Mouse (Mus musculus): ENCODE measurements at regions not wholly inside any gene's neighbourhood (a gene's known extent, or its start where the extent isn't known, plus 50 kb on each side); places are given as distances from the start of the nearest gene placed in this dataset.

GRCm38 (mm10) chr16:50753612-50754389, 162.8 kb upstream of the Ccdc54 start:
- H3K36me3 ChIP-seq (ENCODE audit: control insufficient read depth, insufficient read depth, low read length) = no peaks in the 10 kb centered on the region
- no peak overlapping the region for H3K4me2 ChIP-seq (ENCODE audit: low read depth, low read length)
- H3K4me3 ChIP-seq (ENCODE audit: low read depth, low read length) = no peak overlapping the region
- peaks cover 13% of the 10 kb centered on the region; the same call in 1 of the 2 replicates for H3K4me1 ChIP-seq (ENCODE audit: control insufficient read depth, insufficient read depth, low read length)
- peak overlapping the region; percentile 67 for H3K27ac ChIP-seq (replicated peaks; ENCODE audit: low read depth, low read length)
- 8% methylated on average over 3 of the region's 3 CpGs for WGBS
- H3K9me3 ChIP-seq (ENCODE audit: control insufficient read depth, low read length) = no peaks in the 10 kb centered on the region
- peak; percentile 82 for ATAC-seq (ENCODE audit: low read depth)
- H3K27me3 ChIP-seq (replicated peaks; ENCODE audit: control insufficient read depth, insufficient read depth, low read length) = no peaks in the 10 kb centered on the region
- DNase-seq (ENCODE audit: low spot score) = peak; percentile 89
- no peak overlapping the region for H3K9ac ChIP-seq (ENCODE audit: low read depth, low read length)

- DNase-seq (ENCODE audit: low spot score) (no peak), ATAC-seq (ENCODE audit: low read depth) (no peak)
- Histone ChIP-seq H3K9ac (ENCODE audit: low read depth, low read length) (no peak overlapping the region), H3K27ac (replicated peaks; ENCODE audit: low read depth, low read length) (peak overlapping the region; percentile 59), H3K4me2 (ENCODE audit: low read depth, low read length) (no peak overlapping the region), H3K9me3 (ENCODE audit: control insufficient read depth, low read length) (no peaks in the 10 kb centered on the region), H3K4me1 (ENCODE audit: control insufficient read depth, insufficient read depth, low read length) (peaks cover 13% of the 10 kb centered on the region; the same call in 1 of the 2 replicates), H3K27me3 (replicated peaks; ENCODE audit: control insufficient read depth, insufficient read depth, low read length) (no peaks in the 10 kb centered on the region), H3K4me3 (ENCODE audit: low read depth, low read length) (no peak overlapping the region), H3K36me3 (ENCODE audit: control insufficient read depth, insufficient read depth, low read length) (no peaks in the 10 kb centered on the region)
- 67% methylated on average over 11 of the region's 11 CpGs for WGBS
Observed at GRCm38 (mm10) chr16:50753046-50753445, 162.1 kb upstream of the Ccdc54 start.

- WGBS = 51% methylated on average over 10 of the region's 10 CpGs
- no peaks in the 10 kb centered on the region for H3K27me3 ChIP-seq (replicated peaks; ENCODE audit: control insufficient read depth, insufficient read depth, low read length)
- no peak overlapping the region for H3K9ac ChIP-seq (ENCODE audit: low read depth, low read length)
- ATAC-seq (ENCODE audit: low read depth) (no peak), DNase-seq (ENCODE audit: low spot score) (peak; percentile 69)
- peak overlapping the region; percentile 13; the same call in 1 of the 2 replicates for H3K27ac ChIP-seq (replicated peaks; ENCODE audit: low read depth, low read length)
- no peaks in the 10 kb centered on the region for H3K36me3 ChIP-seq (ENCODE audit: control insufficient read depth, insufficient read depth, low read length)
- H3K9me3 ChIP-seq (ENCODE audit: control insufficient read depth, low read length) = no peaks in the 10 kb centered on the region
- peaks cover 13% of the 10 kb centered on the region; the same call in 1 of the 2 replicates for H3K4me1 ChIP-seq (ENCODE audit: control insufficient read depth, insufficient read depth, low read length)
- H3K4me3 ChIP-seq (ENCODE audit: low read depth, low read length) = no peak overlapping the region
- H3K4me2 ChIP-seq (ENCODE audit: low read depth, low read length) = no peak overlapping the region
Observed at GRCm38 (mm10) chr16:50752277-50752600, 161.3 kb upstream of the Ccdc54 start.

GRCm38 (mm10) chr16:50751495-50752276, 160.7 kb upstream of the Ccdc54 start:
- Histone ChIP-seq H3K27me3 (replicated peaks; ENCODE audit: control insufficient read depth, insufficient read depth, low read length) (no peaks in the 10 kb centered on the region), H3K4me1 (ENCODE audit: control insufficient read depth, insufficient read depth, low read length) (peaks cover 13% of the 10 kb centered on the region; the same call in 1 of the 2 replicates), H3K27ac (replicated peaks; ENCODE audit: low read depth, low read length) (peak overlapping the region; percentile 5; the same call in 1 of the 2 replicates), H3K4me2 (ENCODE audit: low read depth, low read length) (no peak overlapping the region), H3K36me3 (ENCODE audit: control insufficient read depth, insufficient read depth, low read length) (no peaks in the 10 kb centered on the region), H3K4me3 (ENCODE audit: low read depth, low read length) (no peak overlapping the region), H3K9me3 (ENCODE audit: control insufficient read depth, low read length) (no peaks in the 10 kb centered on the region), H3K9ac (ENCODE audit: low read depth, low read length) (no peak overlapping the region)
- DNase-seq (ENCODE audit: low spot score) (peak; percentile 28), ATAC-seq (ENCODE audit: low read depth) (no peak)
- 71% methylated on average over 9 of the region's 9 CpGs for WGBS

GRCm38 (mm10) chr16:50747698-50748097, 156.7 kb upstream of the Ccdc54 start:
- 76% methylated on average over 5 of the region's 5 CpGs for whole genome bisulfite sequencing
- Histone ChIP-seq H3K27me3 (replicated peaks; ENCODE audit: control insufficient read depth, insufficient read depth, low read length) (no peaks in the 10 kb centered on the region), H3K4me1 (ENCODE audit: control insufficient read depth, insufficient read depth, low read length) (no peaks in the 10 kb centered on the region), H3K4me2 (ENCODE audit: low read depth, low read length) (no peak overlapping the region), H3K9me3 (ENCODE audit: control insufficient read depth, low read length) (no peaks in the 10 kb centered on the region), H3K36me3 (ENCODE audit: control insufficient read depth, insufficient read depth, low read length) (no peaks in the 10 kb centered on the region), H3K4me3 (ENCODE audit: low read depth, low read length) (no peak overlapping the region), H3K27ac (replicated peaks; ENCODE audit: low read depth, low read length) (no peak overlapping the region), H3K9ac (ENCODE audit: low read depth, low read length) (no peak overlapping the region)
- no peak for ATAC-seq (ENCODE audit: low read depth)
- DNase-seq (ENCODE audit: low spot score) = no peak

GRCm38 (mm10) chr16:50745723-50746122, 154.8 kb upstream of the Ccdc54 start:
- H3K27ac ChIP-seq (replicated peaks; ENCODE audit: low read depth, low read length) = no peak overlapping the region
- ATAC-seq (ENCODE audit: low read depth) (no peak), DNase-seq (ENCODE audit: low spot score) (peak; percentile 29)
- H3K36me3 ChIP-seq (ENCODE audit: control insufficient read depth, insufficient read depth, low read length) = no peaks in the 10 kb centered on the region
- no peaks in the 10 kb centered on the region for H3K4me1 ChIP-seq (ENCODE audit: control insufficient read depth, insufficient read depth, low read length)
- no peak overlapping the region for H3K4me3 ChIP-seq (ENCODE audit: low read depth, low read length)
- H3K9me3 ChIP-seq (ENCODE audit: control insufficient read depth, low read length) = no peaks in the 10 kb centered on the region
- no peak overlapping the region for H3K9ac ChIP-seq (ENCODE audit: low read depth, low read length)
- WGBS = 31% methylated on average over 2 of the region's 2 CpGs
- no peaks in the 10 kb centered on the region for H3K27me3 ChIP-seq (replicated peaks; ENCODE audit: control insufficient read depth, insufficient read depth, low read length)
- no peak overlapping the region for H3K4me2 ChIP-seq (ENCODE audit: low read depth, low read length)

- H3K27me3 ChIP-seq (replicated peaks; ENCODE audit: control insufficient read depth, insufficient read depth, low read length) = no peaks in the 10 kb centered on the region
- H3K4me1 ChIP-seq (ENCODE audit: control insufficient read depth, insufficient read depth, low read length) = no peaks in the 10 kb centered on the region
- H3K36me3 ChIP-seq (ENCODE audit: control insufficient read depth, insufficient read depth, low read length) = no peaks in the 10 kb centered on the region
- peak; percentile 1; the same call in 1 of the 2 replicates for ATAC-seq (ENCODE audit: low read depth)
- peak; percentile 53 for DNase-seq (ENCODE audit: low spot score)
- H3K27ac ChIP-seq (replicated peaks; ENCODE audit: low read depth, low read length) = no peak overlapping the region
- H3K4me2 ChIP-seq (ENCODE audit: low read depth, low read length) = peak overlapping the region; percentile 77
- peak overlapping the region; percentile 42 for H3K4me3 ChIP-seq (ENCODE audit: low read depth, low read length)
- peak overlapping the region; percentile 63 for H3K9ac ChIP-seq (ENCODE audit: low read depth, low read length)
- 24% methylated on average over 10 of the region's 10 CpGs for WGBS
- H3K9me3 ChIP-seq (ENCODE audit: control insufficient read depth, low read length) = no peaks in the 10 kb centered on the region
Observed at GRCm38 (mm10) chr16:50737396-50737843, 146.5 kb upstream of the Ccdc54 start.

- peak; percentile 97 for DNase-seq (ENCODE audit: low spot score)
- peak overlapping the region; percentile 42 for H3K4me3 ChIP-seq (ENCODE audit: low read depth, low read length)
- H3K4me2 ChIP-seq (ENCODE audit: low read depth, low read length) = peak overlapping the region; percentile 77
- no peaks in the 10 kb centered on the region for H3K27me3 ChIP-seq (replicated peaks; ENCODE audit: control insufficient read depth, insufficient read depth, low read length)
- peak; percentile 88 for ATAC-seq (ENCODE audit: low read depth)
- H3K9ac ChIP-seq (ENCODE audit: low read depth, low read length) = peak overlapping the region; percentile 63
- H3K4me1 ChIP-seq (ENCODE audit: control insufficient read depth, insufficient read depth, low read length) = no peaks in the 10 kb centered on the region
- H3K36me3 ChIP-seq (ENCODE audit: control insufficient read depth, insufficient read depth, low read length) = no peaks in the 10 kb centered on the region
- WGBS = 10% methylated on average over 21 of the region's 21 CpGs
- H3K9me3 ChIP-seq (ENCODE audit: control insufficient read depth, low read length) = no peaks in the 10 kb centered on the region
- peak overlapping the region; percentile 65 for H3K27ac ChIP-seq (replicated peaks; ENCODE audit: low read depth, low read length)
Observed at GRCm38 (mm10) chr16:50736151-50737047, 145.4 kb upstream of the Ccdc54 start.
